Mouse (Mus musculus): ENCODE measurements around the gene Lgals1.

DNA sequence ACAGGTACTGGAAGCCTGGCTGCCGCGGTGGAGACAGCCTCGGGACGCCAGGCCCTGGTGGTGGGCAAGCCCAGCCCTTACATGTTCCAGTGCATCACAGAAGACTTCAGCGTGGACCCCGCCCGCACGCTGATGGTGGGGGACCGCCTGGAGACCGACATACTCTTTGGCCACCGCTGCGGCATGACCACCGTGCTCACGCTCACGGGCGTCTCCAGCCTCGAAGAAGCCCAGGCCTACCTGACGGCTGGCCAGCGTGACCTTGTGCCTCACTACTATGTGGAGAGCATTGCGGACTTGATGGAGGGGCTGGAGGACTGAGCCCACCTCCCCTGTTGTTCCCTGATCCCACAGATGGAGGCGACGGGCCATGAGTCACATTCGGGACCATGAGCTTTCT lies 8.4 kb upstream of the Lgals1 start:
- TF ChIP-seq EP300 (IDR thresholded peaks at IDR 0.05; ENCODE audit: low read depth) = no peak
- TF ChIP-seq CTCF (IDR thresholded peaks at IDR 0.05; ENCODE audit: low read depth) = no peak
